Mouse (Mus musculus) spleen, adult 12 weeks (tissue): Measurements from ENCODE around the gene Foxf2.

Experiments used
- DNase-seq: peaks from one replicate; pipeline ENCODE4 v3.0.0; 2022; ENCODE audit warnings: low spot score

Foxf2 gene

DNA sequence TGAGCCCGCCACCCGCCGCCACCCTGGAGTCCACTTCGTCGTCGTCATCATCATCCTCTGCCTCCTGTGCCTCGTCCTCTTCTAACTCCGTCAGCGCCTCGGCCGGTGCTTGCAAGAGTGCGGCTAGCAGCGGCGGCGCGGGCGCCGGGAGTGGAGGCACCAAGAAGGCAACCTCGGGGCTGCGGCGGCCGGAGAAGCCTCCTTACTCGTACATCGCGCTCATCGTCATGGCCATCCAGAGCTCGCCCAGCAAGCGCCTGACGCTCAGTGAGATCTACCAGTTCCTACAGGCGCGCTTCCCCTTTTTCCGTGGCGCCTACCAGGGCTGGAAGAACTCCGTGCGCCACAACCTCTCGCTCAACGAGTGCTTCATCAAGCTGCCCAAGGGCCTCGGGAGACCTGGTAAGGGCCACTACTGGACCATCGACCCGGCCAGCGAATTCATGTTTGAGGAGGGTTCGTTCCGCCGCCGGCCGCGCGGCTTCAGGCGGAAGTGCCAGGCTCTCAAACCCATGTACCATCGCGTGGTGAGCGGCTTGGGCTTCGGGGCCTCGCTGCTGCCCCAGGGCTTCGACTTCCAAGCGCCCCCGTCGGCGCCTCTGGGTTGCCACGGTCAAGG lies 676 bp downstream of the Foxf2 start:
- no peak for DNase-seq

DNA sequence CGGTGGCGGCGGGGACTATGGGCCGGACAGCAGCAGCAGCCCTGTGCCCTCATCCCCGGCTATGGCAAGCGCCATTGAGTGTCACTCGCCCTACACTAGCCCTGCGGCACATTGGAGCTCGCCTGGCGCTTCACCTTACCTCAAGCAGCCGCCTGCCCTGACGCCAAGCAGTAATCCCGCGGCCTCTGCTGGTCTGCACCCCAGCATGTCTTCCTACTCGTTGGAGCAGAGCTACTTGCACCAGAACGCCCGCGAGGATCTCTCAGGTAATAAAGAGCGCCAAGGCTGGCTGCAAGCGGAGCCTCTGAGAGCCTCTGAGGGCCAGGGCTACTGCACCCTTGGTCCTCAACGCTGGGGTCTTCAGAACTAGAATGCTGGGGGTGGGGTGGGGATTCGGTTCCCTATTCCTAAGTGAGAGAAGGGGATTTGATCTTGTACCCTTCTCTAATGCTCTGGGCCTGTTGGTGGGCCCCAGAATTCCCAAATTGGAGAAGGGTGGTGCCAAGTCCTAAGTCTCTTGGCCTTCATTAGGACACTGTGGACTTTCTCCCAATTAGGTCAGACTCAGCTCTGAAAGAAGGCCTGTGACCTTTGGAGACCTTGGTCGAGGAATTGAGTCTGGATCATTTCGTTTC lies 1.5 kb downstream of the Foxf2 start:
- DNase-seq: no peak

GRCm38 (mm10) chr13:31627864-31628690 lies 2.5 kb downstream of the Foxf2 start:
- DNase-seq: no peak

- no peak for DNase-seq
Measured at GRCm38 (mm10) chr13:31628691-31629180, 3.1 kb downstream of the Foxf2 start.

DNA sequence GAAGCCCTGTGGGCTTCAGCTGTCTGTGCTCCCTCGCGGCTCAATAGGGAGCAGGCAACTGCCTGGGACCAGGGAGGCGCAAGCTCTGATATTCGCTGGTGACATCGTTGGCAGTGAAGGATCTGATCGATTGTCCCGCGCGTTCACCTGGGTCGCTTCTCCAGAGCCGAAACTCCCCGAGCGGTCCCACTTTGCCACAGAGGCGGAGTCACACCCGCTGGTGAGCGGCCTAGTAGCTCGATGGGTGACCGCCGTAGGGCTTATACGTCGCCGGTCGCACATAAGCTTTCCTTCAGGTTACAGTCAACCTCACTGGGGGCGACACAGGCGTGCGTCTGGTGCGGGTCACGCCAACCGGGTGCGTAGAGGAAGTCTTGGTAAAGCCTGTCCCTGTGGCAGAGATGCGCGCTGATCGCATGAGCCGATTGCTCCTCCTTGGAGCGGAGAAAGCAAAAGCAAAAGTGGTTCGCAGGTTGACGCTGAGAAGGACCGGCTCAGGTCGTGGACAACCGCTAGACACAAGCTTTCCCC lies 3.8 kb downstream of the Foxf2 start:
- DNase-seq: no peak

DNA sequence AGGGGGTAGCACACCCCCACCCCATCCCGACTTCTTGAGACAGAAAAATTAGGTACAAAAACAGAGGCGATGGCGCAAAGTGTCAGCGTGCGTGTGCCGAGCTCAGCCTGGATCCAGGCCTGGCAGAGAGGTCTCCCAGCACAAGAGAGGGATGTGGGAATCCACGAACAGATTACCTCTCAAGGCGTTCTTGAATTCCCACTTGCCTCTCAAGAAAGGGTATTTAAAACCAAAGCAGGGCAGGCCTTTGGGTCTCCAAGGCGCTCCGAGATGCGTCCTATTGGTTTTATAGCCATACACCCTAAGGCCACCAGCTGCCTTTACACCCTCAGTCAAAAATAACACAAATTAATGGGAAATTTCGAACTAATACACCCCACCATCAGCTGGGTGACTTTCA lies 4.4 kb downstream of the Foxf2 start:
- no peak for DNase-seq

DNA sequence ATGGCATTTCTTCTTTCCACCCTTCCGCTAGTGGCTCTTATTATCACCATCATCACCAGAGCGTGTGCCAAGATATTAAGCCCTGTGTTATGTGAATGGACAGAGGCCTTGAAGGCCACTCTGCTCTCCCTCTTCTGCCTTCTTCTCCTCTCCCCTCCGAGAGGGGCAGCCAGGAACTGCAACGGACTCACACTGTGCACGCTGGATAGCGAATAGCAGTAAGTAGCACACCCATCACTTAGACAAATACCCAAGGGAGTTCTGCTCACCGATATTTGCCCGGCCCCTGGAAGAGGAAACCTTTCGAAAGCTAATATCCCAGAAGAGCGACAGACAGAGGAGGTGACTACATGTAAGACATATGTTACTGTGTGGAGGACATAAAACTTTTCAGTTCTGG lies 4.9 kb downstream of the Foxf2 start:
- no peak for DNase-seq

DNA sequence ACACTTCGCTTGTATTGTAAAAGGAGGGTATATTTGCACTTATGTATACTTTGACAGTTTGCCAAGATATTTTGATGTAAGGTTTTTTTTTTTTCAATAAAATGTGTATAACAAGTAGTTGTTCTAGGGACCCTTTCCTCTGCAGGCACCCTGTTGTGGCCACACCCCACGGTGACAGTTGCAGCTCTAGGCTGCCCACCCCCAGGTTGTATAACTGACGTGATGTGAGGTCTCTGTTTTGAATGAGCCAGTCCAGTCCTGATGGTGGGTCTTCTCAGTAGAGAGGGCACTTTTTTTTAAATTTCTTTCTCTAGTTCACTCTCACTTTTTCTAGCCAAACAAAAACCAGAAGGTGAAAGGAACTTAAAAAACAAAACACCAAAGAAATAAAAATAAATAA lies 5.7 kb downstream of the Foxf2 start:
- no peak for DNase-seq

DNA sequence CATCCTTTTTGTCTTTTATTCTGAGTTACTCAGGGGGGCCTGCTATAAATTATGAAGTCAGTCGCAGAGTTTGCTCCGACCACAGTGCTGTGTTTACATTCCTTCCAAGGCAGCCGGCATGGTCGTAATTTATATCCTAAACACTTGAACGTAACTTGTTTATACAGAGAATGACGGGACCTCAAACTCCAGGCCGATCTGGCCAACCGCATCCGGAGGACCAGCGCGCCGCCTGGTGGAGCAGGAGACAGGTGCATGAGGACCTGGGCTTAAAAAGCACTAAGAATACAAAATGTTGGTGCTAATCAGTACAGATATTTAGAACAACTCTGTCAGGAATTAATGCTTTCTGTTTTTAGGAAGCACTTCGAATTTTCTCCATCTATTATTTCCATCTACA lies 6.8 kb downstream of the Foxf2 start:
- no peak for DNase-seq

DNA sequence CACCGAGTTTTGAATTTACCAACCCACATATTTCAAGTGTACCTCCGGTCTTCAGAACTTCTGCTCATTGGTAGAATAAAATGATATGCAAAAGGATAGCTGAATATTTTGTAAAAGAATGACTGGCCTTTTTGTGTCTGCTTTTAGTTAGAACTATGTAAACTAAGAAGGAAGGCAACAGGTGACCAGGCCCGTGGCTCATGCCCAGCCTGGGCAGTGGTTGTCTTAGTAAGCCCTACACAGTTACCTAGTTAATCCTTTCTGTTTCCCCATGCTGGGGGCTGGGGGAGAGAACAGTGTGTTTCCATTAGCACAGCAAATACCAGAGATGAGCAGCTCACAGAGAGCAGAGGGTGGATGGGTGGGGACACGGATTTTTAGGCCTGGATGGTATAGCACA lies 7.6 kb downstream of the Foxf2 start:
- DNase-seq: no peak

DNA sequence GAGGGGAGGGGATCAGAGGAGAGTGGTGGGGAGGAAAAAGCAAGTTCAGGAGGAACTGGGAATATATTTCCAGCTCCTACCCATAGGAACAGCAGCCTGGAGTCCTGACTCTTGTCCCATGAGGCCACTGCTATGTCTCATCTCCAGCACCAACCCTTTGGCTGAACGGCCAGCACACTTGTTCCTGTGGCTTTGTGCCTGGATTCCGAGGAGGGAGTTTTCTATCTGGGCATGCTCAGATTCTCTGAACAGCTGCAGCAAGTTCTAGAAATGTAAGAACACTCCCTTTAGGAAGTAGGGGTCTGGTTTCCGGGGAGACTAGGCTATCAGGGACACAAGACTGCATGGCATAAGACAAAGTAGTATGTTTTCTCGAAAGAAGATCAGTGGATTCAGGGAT lies 9.9 kb downstream of the Foxf2 start:
- no peak for DNase-seq

DNA sequence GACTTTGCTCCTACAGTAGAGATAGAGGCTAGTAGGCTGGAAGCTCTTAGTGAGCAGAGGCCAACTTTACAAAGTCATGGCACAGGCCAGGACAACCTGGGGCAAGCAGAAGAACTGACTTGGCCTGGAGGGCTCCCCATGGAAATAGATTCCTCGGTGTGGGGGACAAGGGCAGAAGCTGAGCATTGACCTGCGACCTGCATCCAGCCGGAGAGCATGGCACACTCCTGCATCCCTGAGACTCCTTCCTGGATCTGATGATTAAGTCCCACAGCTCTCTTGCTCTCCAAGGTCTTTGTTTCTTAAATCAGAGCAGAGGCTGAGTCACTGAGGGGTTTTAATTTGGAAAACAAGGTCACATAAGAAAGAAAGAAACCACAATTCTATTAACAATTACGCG lies 15.9 kb downstream of the Foxf2 start:
- no peak for DNase-seq

GRCm38 (mm10) chr13:31652131-31652745 lies 26.6 kb downstream of the Foxf2 start:
- DNase-seq: no peak

DNA sequence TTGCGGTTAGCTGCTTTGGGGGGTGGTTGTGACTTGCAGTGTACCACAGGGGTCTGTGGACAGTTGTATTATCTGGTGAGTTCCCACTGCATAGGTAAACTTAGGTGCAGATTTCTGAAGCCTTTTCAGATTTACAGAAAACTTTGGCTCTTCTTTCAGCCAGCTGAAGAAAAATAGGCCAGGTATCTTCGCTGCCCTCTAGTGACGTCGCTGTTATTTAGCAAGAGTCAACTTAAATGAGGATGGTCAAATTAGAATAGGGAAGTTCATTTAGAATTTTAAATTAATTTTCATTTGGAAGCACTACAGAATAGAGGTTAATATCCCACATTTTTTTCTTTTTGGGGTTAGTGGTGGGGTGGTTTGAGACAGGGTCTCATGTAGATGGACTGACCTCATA lies 30.6 kb downstream of the Foxf2 start:
- DNase-seq: no peak

- DNase-seq: no peak
Measured at GRCm38 (mm10) chr13:31658212-31658611, 32.6 kb downstream of the Foxf2 start.

DNA sequence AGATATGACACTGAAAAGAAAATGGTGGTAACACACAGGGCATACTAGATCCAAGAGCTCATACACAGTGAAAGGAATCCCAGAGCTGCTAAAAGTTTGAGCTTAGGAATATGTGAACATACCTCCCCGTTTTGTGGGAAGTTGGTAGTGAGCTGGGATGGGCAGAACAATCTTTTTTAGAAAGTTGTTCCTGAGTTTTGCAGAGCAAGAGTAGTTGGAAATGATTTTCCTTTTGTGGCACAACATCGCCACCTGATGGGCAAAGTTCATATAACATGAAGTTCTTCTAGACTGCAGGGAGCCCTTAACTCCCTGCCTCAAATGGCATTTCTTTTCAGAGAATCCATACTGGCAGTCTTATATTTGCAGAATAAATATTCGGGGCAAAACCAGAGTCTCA lies 33.3 kb downstream of the Foxf2 start:
- DNase-seq: no peak

DNA sequence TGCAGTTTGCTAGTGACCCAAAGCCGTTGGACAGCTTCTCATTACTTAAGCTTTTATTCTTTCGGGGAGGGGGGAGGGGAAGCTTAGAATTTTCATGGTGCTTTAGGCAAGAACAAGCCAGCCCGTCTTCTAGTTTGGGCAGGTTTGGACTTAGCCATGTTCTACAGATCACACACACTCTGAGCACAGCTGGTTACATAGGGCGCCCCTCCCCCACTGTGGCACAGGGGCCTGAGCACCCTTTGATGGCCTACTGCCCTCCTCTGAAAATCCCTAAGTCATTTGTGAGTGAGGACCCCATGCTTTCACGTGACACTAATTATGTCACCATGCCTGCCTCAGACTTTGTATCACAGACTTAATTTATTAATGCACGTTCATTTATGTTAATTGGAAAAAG lies 35.6 kb downstream of the Foxf2 start:
- DNase-seq: no peak

DNA sequence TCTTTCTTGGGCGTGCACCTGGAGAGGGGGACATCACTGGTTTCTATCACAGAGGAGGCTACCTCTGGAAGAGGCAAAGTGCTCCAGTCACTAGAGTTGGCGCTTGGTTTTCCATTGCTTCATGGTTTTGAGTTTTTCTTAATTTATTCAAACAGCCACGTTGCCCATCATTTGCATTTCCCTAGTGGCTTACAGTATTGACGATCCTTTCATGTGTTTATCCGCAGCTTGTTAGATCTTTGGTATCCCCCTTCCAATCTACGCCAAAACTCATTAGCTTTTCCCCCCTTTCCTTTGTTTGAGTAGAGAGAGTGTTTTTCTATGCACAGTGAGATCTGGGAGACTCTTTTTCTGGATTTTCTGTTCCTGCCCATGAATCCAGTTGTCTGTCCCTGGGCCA lies 39.8 kb downstream of the Foxf2 start:
- no peak for DNase-seq

DNA sequence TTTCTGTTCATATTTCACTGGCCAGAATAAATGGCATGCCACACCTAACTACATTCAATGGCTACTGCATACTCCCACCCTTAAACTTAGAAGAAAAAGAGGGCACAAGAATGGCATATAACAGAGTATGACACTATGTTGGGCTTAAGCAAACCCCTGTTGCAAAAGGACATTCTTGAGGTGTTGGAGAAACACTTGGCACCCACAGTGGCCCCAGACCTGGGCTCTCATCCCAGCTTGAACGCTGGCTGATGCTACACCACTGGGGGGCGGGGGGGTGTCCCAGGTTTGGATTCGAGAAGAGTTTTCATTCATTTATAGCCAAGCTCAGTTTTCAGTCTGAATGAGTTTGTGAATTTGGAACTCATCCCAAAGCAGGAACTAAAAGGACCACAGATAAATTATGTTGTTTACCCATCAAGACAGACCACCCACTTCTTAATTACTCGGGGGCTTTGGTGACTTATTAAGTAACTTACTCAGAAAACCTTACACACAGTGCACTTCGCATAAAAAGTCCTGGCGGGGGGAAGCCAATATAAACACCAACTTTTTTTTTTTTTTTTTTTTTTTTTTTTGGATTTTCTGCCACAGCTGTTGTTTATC lies 42.4 kb downstream of the Foxf2 start:
- no peak for DNase-seq

DNA sequence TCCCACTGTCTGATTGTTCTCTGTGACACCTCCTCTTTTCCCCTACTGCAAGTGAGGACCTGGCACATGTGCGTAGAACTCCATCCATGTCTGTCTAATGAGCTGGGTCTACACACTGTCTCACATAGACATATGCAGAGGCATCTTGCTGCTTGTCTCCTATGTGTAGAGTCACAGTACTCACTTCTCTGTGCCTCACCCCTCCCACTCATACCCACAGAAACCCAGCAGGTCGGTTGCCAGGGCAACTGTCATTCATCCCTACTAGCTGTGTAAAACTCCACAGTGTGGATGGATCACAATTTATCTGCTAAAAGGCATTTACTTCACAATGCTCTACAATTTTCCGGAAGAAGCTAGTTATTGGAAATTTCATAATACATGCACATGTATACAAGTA lies 46.5 kb downstream of the Foxf2 start:
- DNase-seq: no peak
